Comparison of ENCODE assay signal across 17 mouse cellular contexts in the genomic region with DNA sequence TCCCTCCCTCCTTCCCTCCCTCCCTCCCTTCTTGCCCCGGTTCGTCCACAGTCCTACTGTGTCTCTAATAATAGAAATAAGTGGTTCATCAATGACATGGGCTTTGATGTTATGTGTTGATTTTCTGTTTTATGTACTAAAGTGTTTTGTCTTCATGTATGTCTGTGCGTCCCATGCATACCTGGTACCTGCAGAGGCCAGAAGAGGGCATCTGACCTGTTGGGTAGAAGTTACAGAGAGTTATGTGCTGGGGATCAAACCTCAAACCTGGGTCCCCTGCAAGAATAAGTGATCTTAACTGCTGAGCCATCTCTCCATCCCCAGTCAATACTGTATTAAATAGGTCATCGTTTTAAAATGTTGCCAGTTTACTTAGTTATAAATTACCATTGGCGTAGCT. TPM values are rescaled to one million over a fixed set of nuclear protein-coding genes. Genes with fewer than 3 reads are reported as not detected.
A peak's percentile ranks its signal among the peaks of the same experiment; 100 is the strongest.
DNase-seq lines count a peak whose midpoint lies in the region; ATAC-seq and TF ChIP-seq lines count a peak whose summit lies in the region.
"Had no signal": no experiment of that assay in that cellular context is flagged by ENCODE, and none has a peak within 500 bp of the region (broad histone marks: within the 10 kb centered on the region; RNA-seq: fewer than 3 reads in every experiment).

No protein-coding gene starts in this region.

- no peak overlapping the region for H3K9ac ChIP-seq in heart, embryonic 12.5 days
- H3K9ac ChIP-seq in lung, postnatal 0 days (replicated peaks; ENCODE audit: low read depth) = no peak overlapping the region
- peak overlapping the region; percentile 75 for H3K9ac ChIP-seq in liver, embryonic 13.5 days
- H3K9ac ChIP-seq in hindbrain, embryonic 12.5 days = no peak overlapping the region
- H3K9ac ChIP-seq: limb, embryonic 15.5 days had no signal

- no peaks in the 10 kb centered on the region for H3K27me3 ChIP-seq in heart, embryonic 10.5 days (ENCODE audit: insufficient read depth, poor library complexity, severe bottlenecking)
- no peaks in the 10 kb centered on the region for H3K27me3 ChIP-seq in heart, embryonic 12.5 days (replicated peaks)
- no peaks in the 10 kb centered on the region for H3K27me3 ChIP-seq in lung, postnatal 0 days (replicated peaks; ENCODE audit: insufficient read depth, low read length)
- no peaks in the 10 kb centered on the region for H3K27me3 ChIP-seq in liver, embryonic 13.5 days
- H3K27me3 ChIP-seq in hindbrain, embryonic 12.5 days = no peaks in the 10 kb centered on the region
- H3K27me3 ChIP-seq: limb, embryonic 15.5 days had no signal

- H3K27ac ChIP-seq in heart, embryonic 10.5 days = peak overlapping the region; percentile 29; the same call in 1 of the 2 replicates
- no peak overlapping the region for H3K27ac ChIP-seq in heart, embryonic 12.5 days (ENCODE audit: poor library complexity, severe bottlenecking)
- no peak overlapping the region for H3K27ac ChIP-seq in lung, postnatal 0 days (ENCODE audit: low read length)
- peak overlapping the region; percentile 97 for H3K27ac ChIP-seq in liver, embryonic 13.5 days
- no peak overlapping the region for H3K27ac ChIP-seq in hindbrain, embryonic 12.5 days
- H3K27ac ChIP-seq: heart, adult 2 months; limb, embryonic 15.5 days; midbrain, embryonic 10.5 days had no signal

- TF ChIP-seq EP300 in lung, postnatal 0 days (IDR thresholded peaks at IDR 0.05) = no peak

- H3K4me3 ChIP-seq in heart, embryonic 10.5 days = no peak overlapping the region
- no peak overlapping the region for H3K4me3 ChIP-seq in heart, embryonic 12.5 days
- H3K4me3 ChIP-seq in lung, postnatal 0 days (ENCODE audit: low read depth, low read length) = no peak overlapping the region
- no peak overlapping the region for H3K4me3 ChIP-seq in lung, adult 2 months (replicated peaks; ENCODE audit: extremely low read depth, low read depth, low read length)
- peak overlapping the region; percentile 48 for H3K4me3 ChIP-seq in liver, embryonic 13.5 days (replicated peaks)
- H3K4me3 ChIP-seq in hindbrain, embryonic 12.5 days = no peak overlapping the region
- H3K4me3 ChIP-seq: heart, adult 2 months; limb, embryonic 15.5 days; midbrain, embryonic 10.5 days; myocyte had no signal

- no peaks in the 10 kb centered on the region for H3K9me3 ChIP-seq in heart, embryonic 10.5 days
- H3K9me3 ChIP-seq in heart, embryonic 12.5 days (replicated peaks) = no peaks in the 10 kb centered on the region
- no peaks in the 10 kb centered on the region for H3K9me3 ChIP-seq in lung, postnatal 0 days (ENCODE audit: low read length)
- no peaks in the 10 kb centered on the region; the same call in 1 of the 2 replicates for H3K9me3 ChIP-seq in liver, embryonic 13.5 days (replicated peaks)
- no peaks in the 10 kb centered on the region for H3K9me3 ChIP-seq in hindbrain, embryonic 12.5 days (replicated peaks)
- H3K9me3 ChIP-seq: limb, embryonic 15.5 days; midbrain, embryonic 10.5 days had no signal

- peaks cover 78% of the 10 kb centered on the region for H3K36me3 ChIP-seq in heart, embryonic 10.5 days
- peaks cover 71% of the 10 kb centered on the region for H3K36me3 ChIP-seq in heart, embryonic 12.5 days
- peaks cover 17% of the 10 kb centered on the region; the same call in 1 of the 2 replicates for H3K36me3 ChIP-seq in lung, postnatal 0 days (ENCODE audit: insufficient read depth, low read length)
- H3K36me3 ChIP-seq in liver, embryonic 13.5 days = peaks cover 89% of the 10 kb centered on the region
- peaks cover 67% of the 10 kb centered on the region for H3K36me3 ChIP-seq in hindbrain, embryonic 12.5 days

- no peaks in the 10 kb centered on the region for H3K4me1 ChIP-seq in heart, embryonic 10.5 days
- peaks cover 19% of the 10 kb centered on the region for H3K4me1 ChIP-seq in heart, embryonic 12.5 days (replicated peaks)
- H3K4me1 ChIP-seq in lung, postnatal 0 days (ENCODE audit: insufficient read depth, low read depth, low read length) = no peaks in the 10 kb centered on the region
- H3K4me1 ChIP-seq in lung, adult 2 months (ENCODE audit: control insufficient read depth, insufficient read depth, low read length) = peaks cover 2% of the 10 kb centered on the region; the same call in 1 of the 2 replicates
- H3K4me1 ChIP-seq in liver, embryonic 13.5 days (replicated peaks) = peaks cover 63% of the 10 kb centered on the region
- no peaks in the 10 kb centered on the region; the same call in 1 of the 2 replicates for H3K4me1 ChIP-seq in hindbrain, embryonic 12.5 days
- H3K4me1 ChIP-seq: limb, embryonic 15.5 days; midbrain, embryonic 10.5 days had no signal

- no peak overlapping the region for H3K4me2 ChIP-seq in heart, embryonic 12.5 days
- H3K4me2 ChIP-seq in lung, postnatal 0 days (replicated peaks; ENCODE audit: low read depth, low read length) = no peak overlapping the region
- peak overlapping the region; percentile 73 for H3K4me2 ChIP-seq in liver, embryonic 13.5 days
- H3K4me2 ChIP-seq in hindbrain, embryonic 12.5 days (replicated peaks) = no peak overlapping the region
- H3K4me2 ChIP-seq: limb, embryonic 15.5 days had no signal

- ATAC-seq in heart, embryonic 12.5 days (ENCODE audit: insufficient number of reproducible peaks, low FRiP score) = no peak
- ATAC-seq in lung, postnatal 0 days = no peak
- no peak for ATAC-seq in liver, embryonic 13.5 days (ENCODE audit: low read depth)
- ATAC-seq in hindbrain, embryonic 12.5 days (ENCODE audit: low FRiP score) = no peak
- ATAC-seq: forebrain, embryonic 16.5 days; midbrain, embryonic 16.5 days had no signal

- no peak for TF ChIP-seq POLR2A in lung, adult 2 months (IDR thresholded peaks at IDR 0.05; ENCODE audit: borderline replicate concordance, extremely low read depth, low read depth, low read length)

- TF ChIP-seq CTCF in lung, postnatal 0 days (IDR thresholded peaks at IDR 0.05) = peak; percentile 26
- no peak for TF ChIP-seq CTCF in lung, adult 2 months (IDR thresholded peaks at IDR 0.05; ENCODE audit: insufficient read depth, low read length)

- no peak for DNase-seq in heart, embryonic 10.5 days (ENCODE audit: low spot score)
- no peak for DNase-seq in lung, postnatal 0 days (ENCODE audit: low spot score)
- no peak for DNase-seq in lung, adult 2 months
- DNase-seq in liver, embryonic 13.5 days = no peak
- no peak for DNase-seq in kidney, postnatal 14 days
- DNase-seq: adrenal gland, adult 8-10 months; gastrocnemius, postnatal 14 days; kidney, adult 18-20 months; left cerebral cortex, postnatal 4 days had no signal

- 74% methylated on average over 5 of the region's 5 CpGs for WGBS in heart, embryonic 10.5 days
- WGBS in heart, embryonic 12.5 days = 79% methylated on average over 5 of the region's 5 CpGs
- WGBS in lung, postnatal 0 days = 86% methylated on average over 5 of the region's 5 CpGs
- WGBS in lung, adult 2 months = 68% methylated on average over 5 of the region's 5 CpGs
- 70% methylated on average over 5 of the region's 5 CpGs for WGBS in liver, embryonic 13.5 days (ENCODE audit: insufficient replicate concordance)
- WGBS in hindbrain, embryonic 12.5 days = 85% methylated on average over 5 of the region's 5 CpGs

RNA-seq across cellular contexts. Expression of a gene that starts 11.0 kb away (rescaled TPM):
- 59.8 and 82.1 TPM in 2 replicates for polyA plus RNA-seq in heart, embryonic 10.5 days (2016; fragmentation: Nextera tagmentation; extraction: Ambion mirVana)
- 70.6 and 71.8 TPM in 2 replicates for polyA plus RNA-seq in heart, embryonic 12.5 days (2016; fragmentation: Nextera tagmentation; extraction: Ambion mirVana)
- 71.9 and 79.9 TPM in 2 replicates for polyA plus RNA-seq in lung, postnatal 0 days (2015; fragmentation: Nextera tagmentation; extraction: Ambion mirVana)
- polyA plus RNA-seq in lung, adult 2 months (2012; rRNA removed) = 104 and 266 TPM in 2 replicates
- polyA plus RNA-seq in liver, embryonic 13.5 days (2015; fragmentation: Nextera tagmentation; extraction: Ambion mirVana) = 45.9 and 47.8 TPM in 2 replicates
- 131 and 140 TPM in 2 replicates for polyA plus RNA-seq in hindbrain, embryonic 12.5 days (2016; fragmentation: Nextera tagmentation; extraction: Ambion mirVana)

RNA-seq across cellular contexts. Expression of a gene that starts 59.4 kb away (rescaled TPM):
- 56.8 and 67.8 TPM in 2 replicates for polyA plus RNA-seq in heart, embryonic 10.5 days (2016; fragmentation: Nextera tagmentation; extraction: Ambion mirVana)
- 42.1 and 48.4 TPM in 2 replicates for polyA plus RNA-seq in heart, embryonic 12.5 days (2016; fragmentation: Nextera tagmentation; extraction: Ambion mirVana)
- polyA plus RNA-seq in lung, postnatal 0 days (2015; fragmentation: Nextera tagmentation; extraction: Ambion mirVana) = 55.5 and 60.5 TPM in 2 replicates
- polyA plus RNA-seq in lung, adult 2 months (2012; rRNA removed) = 7.4 and 11.3 TPM in 2 replicates
- polyA plus RNA-seq in liver, embryonic 13.5 days (2015; fragmentation: Nextera tagmentation; extraction: Ambion mirVana) = 43.9 and 47.6 TPM in 2 replicates
- 63.6 and 65.3 TPM in 2 replicates for polyA plus RNA-seq in hindbrain, embryonic 12.5 days (2016; fragmentation: Nextera tagmentation; extraction: Ambion mirVana)

Comparison
In these comparisons a context has a peak if more than half of its experiments do, and no peak if none do; other contexts are left out.
1. H3K27ac ChIP-seq: peak in heart, embryonic 10.5 days (single experiment) and liver, embryonic 13.5 days (single experiment); none in heart, embryonic 12.5 days (single experiment), lung, postnatal 0 days (single experiment) and hindbrain, embryonic 12.5 days (single experiment).